Mouse (Mus musculus) G1E (cell line): ENCODE data around the gene Akr1b3. TPM values are rescaled to one million over a fixed set of nuclear protein-coding genes. Genes with fewer than 3 reads are reported as not detected.

Source experiments
- ATAC-seq: 2 replicates; pipeline ENCODE4 v1.8.0; 2016; ENCODE audit warnings: mild to moderate bottlenecking; ENCODE audit not compliant: insufficient number of reproducible peaks, poor library complexity, low FRiP score, severe bottlenecking; ENCODE audit errors: extremely low read depth
- DNase-seq: peaks from one replicate; pipeline ENCODE4 v3.0.0; 2012; ENCODE audit warnings: low spot score
- H3K27me3 ChIP-seq: 2 replicates; pipeline ENCODE4 v1.6.1; 2012; ENCODE audit warnings: mild to moderate bottlenecking, low read length, inconsistent platforms; ENCODE audit not compliant: insufficient read depth
- H3K36me3 ChIP-seq: replicated peaks from 2 replicates; pipeline ENCODE3; 2012; ENCODE audit warnings: mild to moderate bottlenecking, inconsistent platforms
- H3K4me1 ChIP-seq: 2 replicates; pipeline ENCODE4 v1.6.1; 2012; ENCODE audit warnings: low read depth, low read length, inconsistent platforms, mixed read lengths; ENCODE audit not compliant: insufficient read depth
- H3K4me3 ChIP-seq: 2 replicates; pipeline ENCODE4 v1.5.1; 2012; ENCODE audit warnings: low read depth, mild to moderate bottlenecking, inconsistent platforms, low read length, moderate library complexity, mixed read lengths
- H3K9me3 ChIP-seq: replicated peaks from 2 replicates; pipeline ENCODE4 v1.6.1; 2012; ENCODE audit warnings: inconsistent platforms
- CTCF ChIP-seq: IDR thresholded peaks from 2 replicates; pipeline ENCODE4 v1.5.1; 2012; ENCODE audit warnings: low read depth, low read length, inconsistent platforms, mixed read lengths
- GATA1 ChIP-seq: IDR thresholded peaks from 2 replicates; pipeline ENCODE4 v1.6.1; 2012; ENCODE audit warnings: borderline replicate concordance, low read length, inconsistent platforms, mixed read lengths
- GATA2 ChIP-seq: IDR thresholded peaks from 2 replicates; pipeline ENCODE4 v1.6.1; 2012; ENCODE audit warnings: low read depth, low read length, inconsistent platforms, borderline replicate concordance
- POLR2AphosphoS5 ChIP-seq: IDR thresholded peaks from 2 replicates; pipeline ENCODE4 v1.6.1; 2012; ENCODE audit warnings: low read depth, low read length, inconsistent platforms; ENCODE audit not compliant: insufficient replicate concordance
- TAL1 ChIP-seq: conservative IDR thresholded peaks from 2 replicates; pipeline ENCODE4 v1.6.1; 2012; ENCODE audit warnings: low read depth, low read length, inconsistent platforms, mixed read lengths
- polyA plus RNA-seq: library from polyadenylated mRNA; stranded (reverse); fragments of >175 nt; gene quantifications from 2 replicates; pipeline ENCODE4 v1.2.3, GENCODE M21; 2012
- total RNA-seq, 2 experiments: library from RNA; stranded (forward) in 1 of 2; stranded (reverse) in 1 of 2; fragments of 200-1000 nt in 1 of 2; fragments of >200 nt in 1 of 2; fragmentation: Nextera tagmentation in 1 of 2; gene quantifications; 2 replicates each; pipeline ENCODE4 v1.2.3; 2014 to 2017

Akr1b3 gene
- total and polyA plus RNA-seq, 3 experiments, result 23.3 to 58.2 (median 54.7) TPM

DNA sequence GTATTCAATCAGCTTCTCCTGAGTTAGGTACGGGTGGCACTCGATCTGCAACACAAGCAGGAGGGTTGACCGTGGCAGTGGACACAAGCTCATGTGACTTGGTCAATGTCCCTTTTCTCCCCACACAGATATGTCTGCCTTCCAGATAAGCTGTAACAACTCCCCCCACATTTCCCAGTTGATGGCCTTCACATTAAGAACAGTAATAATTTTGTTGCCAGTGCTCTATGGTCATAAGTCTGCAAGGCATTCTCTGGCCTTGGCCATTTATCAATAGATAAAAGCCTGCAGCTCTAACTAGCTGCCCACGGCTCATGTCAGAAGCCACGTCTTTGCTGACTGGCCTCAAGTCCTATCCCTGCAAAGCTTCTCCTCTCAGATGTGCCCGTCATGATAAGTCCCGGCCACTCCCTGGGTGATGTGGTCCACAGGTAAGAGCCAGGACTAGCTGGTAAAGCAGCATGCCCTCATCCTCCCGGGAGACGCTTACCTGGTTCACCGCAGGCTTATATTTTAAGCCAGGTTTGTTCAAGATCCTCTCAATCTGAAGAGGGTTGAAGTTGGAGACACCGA is 7.2 kb downstream of the Akr1b3 start:
- Histone ChIP-seq H3K4me3 (no peak overlapping the region), H3K4me1 (no peaks in the 10 kb centered on the region), H3K9me3 (no peaks in the 10 kb centered on the region), H3K27me3 (no peaks in the 10 kb centered on the region), H3K36me3 (peaks cover 75% of the 10 kb centered on the region)
- no peak for DNase-seq
- no peak for ATAC-seq
- no peak for TF ChIP-seq GATA1

DNA sequence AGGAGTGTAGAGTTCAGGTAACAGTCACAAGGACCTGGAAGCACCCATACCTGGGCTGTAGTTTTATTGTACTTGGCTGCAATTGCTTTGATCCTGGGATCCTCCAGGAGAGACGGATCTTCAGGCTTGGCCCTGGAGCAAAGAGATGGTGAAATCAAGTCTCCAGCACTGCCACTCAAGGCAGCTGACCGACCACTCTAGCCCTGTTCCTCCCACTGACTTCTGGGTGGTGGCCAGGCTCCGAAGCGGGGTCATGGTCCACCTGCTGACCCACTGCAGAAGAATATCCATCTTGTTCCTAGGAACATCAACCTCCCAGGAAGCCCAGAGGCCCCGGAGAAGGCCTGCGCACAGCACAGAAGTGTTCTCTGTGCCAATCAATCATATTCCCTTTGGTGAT is 7.8 kb downstream of the Akr1b3 start:
- DNase-seq (no peak), ATAC-seq (no peak)
- TF ChIP-seq TAL1, result no peak
- TF ChIP-seq CTCF, result no peak
- no peak for TF ChIP-seq POLR2AphosphoS5
- no peak for TF ChIP-seq GATA1
- no peak for TF ChIP-seq GATA2
- H3K4me1 ChIP-seq, result peaks cover 5% of the 10 kb centered on the region; the same call in 1 of the 2 replicates
- no peak overlapping the region for H3K4me3 ChIP-seq
- H3K27me3 ChIP-seq, result no peaks in the 10 kb centered on the region
- peaks cover 81% of the 10 kb centered on the region for H3K36me3 ChIP-seq
- H3K9me3 ChIP-seq, result no peaks in the 10 kb centered on the region

DNA sequence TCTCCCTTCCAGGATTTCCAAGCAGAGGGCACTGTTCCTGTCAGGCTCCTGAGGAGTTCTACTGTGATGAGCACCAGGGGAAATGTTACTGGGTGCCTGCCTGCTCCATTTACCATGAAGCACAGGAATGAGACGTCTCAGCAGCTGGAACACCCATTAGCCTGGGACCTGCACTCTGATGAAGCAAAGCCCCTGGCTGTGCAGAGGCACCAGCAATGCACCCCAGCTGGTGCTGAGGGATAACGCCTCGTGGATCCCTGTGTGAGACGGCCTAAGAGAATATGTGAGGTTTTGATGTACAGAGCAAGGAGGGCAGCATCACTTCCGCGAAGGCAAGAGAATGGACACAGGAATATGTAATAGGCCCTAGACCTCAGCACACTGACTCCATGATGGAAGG is 10.5 kb downstream of the Akr1b3 start:
- no peak for TF ChIP-seq CTCF

DNA sequence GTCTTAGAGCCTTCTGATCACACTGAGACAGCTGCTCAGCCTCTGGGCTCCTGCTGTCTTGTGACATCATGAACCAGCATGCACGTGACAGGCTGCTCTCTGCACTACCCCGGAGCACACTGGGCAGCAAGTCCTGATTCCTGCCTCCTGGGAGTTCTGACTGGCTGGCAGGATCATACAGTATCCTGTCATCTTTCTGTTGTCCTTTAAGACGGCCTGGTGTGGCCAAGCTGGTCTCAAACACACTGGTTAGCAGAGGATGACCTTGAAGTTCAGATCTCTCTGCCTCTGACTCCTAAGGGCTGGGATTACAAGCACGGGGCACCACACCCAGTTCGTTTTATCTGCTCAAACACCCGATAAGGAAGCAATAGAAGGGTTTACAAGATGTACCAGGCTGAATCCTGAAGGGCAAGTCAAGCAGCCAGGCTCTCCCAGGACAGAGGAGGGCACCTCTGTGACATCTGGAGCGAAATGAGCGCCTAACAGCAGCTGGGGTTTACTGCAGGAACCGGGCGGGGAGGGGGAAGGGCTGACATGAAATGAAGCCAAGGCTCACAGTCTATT is 12.5 kb downstream of the Akr1b3 start:
- Histone ChIP-seq H3K36me3 (peaks cover 47% of the 10 kb centered on the region), H3K4me1 (peaks cover 6% of the 10 kb centered on the region; the same call in 1 of the 2 replicates), H3K9me3 (no peaks in the 10 kb centered on the region), H3K4me3 (no peak overlapping the region), H3K27me3 (no peaks in the 10 kb centered on the region)
- ATAC-seq, result peak; percentile 49
- TF ChIP-seq CTCF (no peak), TAL1 (no peak), GATA1 (no peak), GATA2 (no peak), POLR2AphosphoS5 (no peak)
- no peak for DNase-seq

More for the DNA sequence above, 10.5 kb downstream of the Akr1b3 start:
- ATAC-seq (no peak), DNase-seq (no peak)
- peaks cover 6% of the 10 kb centered on the region; the same call in 1 of the 2 replicates for H3K4me1 ChIP-seq
- no peak overlapping the region for H3K4me3 ChIP-seq
- H3K27me3 ChIP-seq, result no peaks in the 10 kb centered on the region
- H3K36me3 ChIP-seq, result peaks cover 67% of the 10 kb centered on the region
- no peaks in the 10 kb centered on the region for H3K9me3 ChIP-seq

DNA sequence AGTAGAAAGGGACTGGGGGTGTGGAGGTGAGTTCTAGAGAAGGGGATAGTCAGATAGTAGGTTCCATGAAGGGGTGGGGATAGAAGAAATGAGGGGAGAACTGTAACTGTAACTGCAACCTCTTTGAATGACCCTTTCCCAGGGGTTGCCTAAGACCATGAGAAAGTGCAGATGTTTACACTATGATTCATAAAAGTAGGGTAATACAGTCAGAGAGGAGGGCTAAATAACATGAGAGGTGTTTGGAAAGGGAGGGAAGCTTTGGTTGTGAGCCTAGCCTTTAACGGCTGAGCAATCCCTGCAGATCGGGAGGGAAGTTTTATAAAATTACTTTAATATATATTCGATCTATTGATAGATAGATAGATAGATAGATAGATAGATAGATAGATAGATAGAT is 20.2 kb downstream of the Akr1b3 start:
- no peaks in the 10 kb centered on the region for H3K9me3 ChIP-seq
- peaks cover 8% of the 10 kb centered on the region for H3K27me3 ChIP-seq
- no peak overlapping the region for H3K4me3 ChIP-seq
- ATAC-seq (no peak), DNase-seq (no peak)
- no peaks in the 10 kb centered on the region for H3K36me3 ChIP-seq
- peaks cover 3% of the 10 kb centered on the region; the same call in 1 of the 2 replicates for H3K4me1 ChIP-seq
- TF ChIP-seq TAL1 (no peak), CTCF (no peak), POLR2AphosphoS5 (no peak), GATA2 (no peak), GATA1 (no peak)

DNA sequence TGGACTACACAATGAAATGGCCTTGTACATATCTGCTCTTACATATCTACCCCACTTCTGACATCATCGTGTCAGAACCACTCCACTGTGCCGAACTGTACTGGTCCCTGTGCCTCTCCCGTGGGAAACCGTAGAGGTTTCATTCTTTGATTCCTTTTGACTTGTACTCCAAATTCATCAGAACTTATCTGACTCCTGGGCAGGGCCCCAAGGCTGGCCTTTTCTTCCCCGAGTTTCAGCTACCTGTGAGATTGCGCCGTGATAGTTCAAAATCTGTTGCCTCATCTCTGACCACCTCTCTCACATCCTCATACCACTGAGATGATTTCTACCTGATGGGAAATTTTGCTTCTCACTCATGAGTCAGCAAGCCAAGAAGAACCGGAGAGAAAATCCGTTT is 21.8 kb downstream of the Akr1b3 start:
- Histone ChIP-seq H3K27me3 (peaks cover 8% of the 10 kb centered on the region), H3K36me3 (no peaks in the 10 kb centered on the region), H3K4me1 (peaks cover 3% of the 10 kb centered on the region; the same call in 1 of the 2 replicates), H3K4me3 (no peak overlapping the region), H3K9me3 (no peaks in the 10 kb centered on the region)
- ATAC-seq, result no peak
- no peak for DNase-seq
- TF ChIP-seq GATA2, result no peak
- no peak for TF ChIP-seq GATA1
- no peak for TF ChIP-seq POLR2AphosphoS5
- TF ChIP-seq TAL1, result no peak
- no peak for TF ChIP-seq CTCF
